Mouse (Mus musculus) A20 (cell line): ENCODE measurements at regions not wholly inside any gene's neighbourhood (a gene's known extent, or its start where the extent isn't known, plus 50 kb on each side); places are given as distances from the start of the nearest gene placed in this dataset.
A peak's percentile ranks its signal among the peaks of the same experiment; 100 is the strongest.

Experiments used
- DNase-seq: peaks from one replicate; pipeline ENCODE4 v3.0.0-alpha.2; 2011; ENCODE audit warnings: low read depth, low spot score

DNA sequence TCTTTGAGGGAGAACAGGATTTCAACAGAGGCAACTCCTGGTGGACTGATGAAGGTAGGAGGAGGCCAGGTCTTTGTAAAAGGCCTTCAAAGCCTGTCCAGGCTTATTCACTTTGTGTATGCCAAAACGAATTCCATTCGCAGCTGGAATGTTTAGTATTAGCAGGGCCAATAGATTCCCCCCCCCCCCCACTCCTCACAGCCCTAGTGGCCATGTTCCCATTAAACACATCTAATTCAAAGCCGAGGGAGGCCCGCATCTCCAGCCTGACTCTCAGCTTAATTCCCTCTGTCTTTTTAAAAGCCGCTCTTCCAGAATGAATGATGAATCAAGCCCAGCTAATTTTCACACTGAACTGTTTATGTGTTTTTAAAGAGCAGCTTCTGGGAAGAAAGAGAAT is 205.5 kb downstream of the Etnk1 start:
- DNase-seq: no peak

GRCm38 (mm10) chr6:143373686-143374273 is 206.8 kb downstream of the Etnk1 start:
- DNase-seq: peak; percentile 10

DNA sequence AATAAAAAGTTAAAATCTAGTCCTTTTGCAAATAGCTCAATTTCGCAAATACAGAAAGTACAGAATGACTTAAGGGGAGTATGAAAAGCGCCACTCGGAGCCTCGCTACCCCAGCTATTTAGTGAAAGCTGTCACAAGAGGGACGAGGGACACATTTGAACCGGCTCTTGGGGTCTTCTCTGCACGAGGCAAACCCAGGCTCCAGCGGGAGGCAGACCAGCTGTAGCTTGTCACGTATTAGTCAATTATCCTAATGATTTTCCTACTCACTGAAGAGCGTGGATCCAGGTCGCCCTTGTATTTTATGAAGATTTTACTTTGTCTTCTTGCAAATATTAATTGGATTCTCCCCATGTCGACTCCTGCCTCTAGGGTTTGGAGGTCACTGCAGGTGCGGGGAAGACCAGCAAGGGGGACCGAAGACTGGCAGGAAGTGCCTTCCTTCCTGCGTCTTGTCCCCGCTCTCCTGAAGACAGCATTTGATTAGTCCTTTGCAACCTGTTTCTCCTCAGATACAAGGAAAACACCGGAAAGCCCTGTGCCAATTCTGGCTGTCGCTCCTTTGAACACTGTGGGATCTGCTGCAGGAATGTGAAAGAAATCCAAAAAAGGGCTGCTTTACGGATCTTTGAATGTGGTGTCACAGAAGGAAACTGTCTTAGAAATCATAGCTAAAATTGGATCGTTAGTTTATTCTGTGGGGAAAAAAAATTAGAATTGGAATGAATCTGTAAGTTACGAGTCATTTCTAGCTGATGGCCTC is 209.1 kb downstream of the Etnk1 start:
- no peak for DNase-seq

GRCm38 (mm10) chr6:143377121-143377520 is 210.1 kb downstream of the Etnk1 start:
- no peak for DNase-seq

DNA sequence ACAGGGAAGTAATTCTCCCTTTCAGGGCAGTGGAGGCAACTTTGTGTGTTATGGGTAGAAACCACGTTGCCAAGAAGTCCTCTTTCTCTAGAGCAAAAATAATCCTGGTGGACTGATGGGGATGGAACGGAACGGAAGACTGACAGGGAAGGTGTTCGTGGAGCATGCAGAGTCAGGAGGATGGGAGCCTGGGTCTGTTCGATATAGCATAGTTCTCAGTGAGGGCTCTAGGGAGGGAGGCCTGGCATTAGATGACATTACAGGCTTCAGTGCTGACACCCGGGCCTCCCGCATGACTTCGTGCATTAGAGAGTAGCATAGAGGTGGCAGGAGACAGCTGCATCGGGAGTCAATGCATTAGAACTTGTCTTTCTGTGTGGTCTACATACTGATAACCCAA is 211.1 kb downstream of the Etnk1 start:
- DNase-seq: no peak

GRCm38 (mm10) chr6:143380490-143380889 is 213.5 kb downstream of the Etnk1 start:
- no peak for DNase-seq

DNA sequence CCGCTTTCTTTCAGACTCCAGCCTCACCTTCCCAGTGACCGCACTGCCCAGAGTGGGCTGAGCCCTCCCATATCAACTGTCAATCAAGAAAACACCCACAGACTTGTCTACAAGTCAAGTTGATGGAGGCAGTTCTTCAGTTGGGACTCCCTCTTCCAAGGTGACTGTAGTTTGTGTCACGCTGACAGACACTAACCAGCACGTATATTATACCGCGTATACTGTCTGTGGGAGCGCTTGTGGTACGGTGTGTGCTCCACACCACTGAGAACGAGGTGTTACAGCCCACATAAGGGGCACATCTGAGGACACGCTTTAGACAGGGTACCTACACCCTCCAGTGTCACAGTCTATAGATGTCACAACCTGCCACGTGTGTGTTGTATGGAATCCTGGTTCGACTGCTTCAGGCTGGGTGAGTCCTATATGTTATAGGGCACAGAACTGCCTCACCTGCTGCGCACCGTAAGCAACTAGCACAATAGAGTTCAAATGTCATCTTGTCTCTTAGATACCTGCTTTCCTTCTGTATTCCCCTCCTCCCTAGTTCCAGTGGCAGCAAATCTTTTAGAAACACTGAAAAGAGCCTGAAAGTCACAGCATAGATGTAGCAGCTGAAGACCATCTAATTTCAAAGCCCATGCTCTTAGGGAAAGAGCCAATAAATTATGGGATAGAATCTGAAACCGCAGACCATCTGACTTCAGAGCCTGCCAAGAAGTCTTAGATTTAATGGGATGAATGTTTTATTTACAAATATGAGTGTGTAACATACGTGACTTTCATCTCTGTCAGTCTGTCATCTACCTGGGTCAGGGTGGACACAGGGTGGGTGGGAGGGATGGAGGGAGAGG is 219.8 kb downstream of the Etnk1 start:
- no peak for DNase-seq

DNA sequence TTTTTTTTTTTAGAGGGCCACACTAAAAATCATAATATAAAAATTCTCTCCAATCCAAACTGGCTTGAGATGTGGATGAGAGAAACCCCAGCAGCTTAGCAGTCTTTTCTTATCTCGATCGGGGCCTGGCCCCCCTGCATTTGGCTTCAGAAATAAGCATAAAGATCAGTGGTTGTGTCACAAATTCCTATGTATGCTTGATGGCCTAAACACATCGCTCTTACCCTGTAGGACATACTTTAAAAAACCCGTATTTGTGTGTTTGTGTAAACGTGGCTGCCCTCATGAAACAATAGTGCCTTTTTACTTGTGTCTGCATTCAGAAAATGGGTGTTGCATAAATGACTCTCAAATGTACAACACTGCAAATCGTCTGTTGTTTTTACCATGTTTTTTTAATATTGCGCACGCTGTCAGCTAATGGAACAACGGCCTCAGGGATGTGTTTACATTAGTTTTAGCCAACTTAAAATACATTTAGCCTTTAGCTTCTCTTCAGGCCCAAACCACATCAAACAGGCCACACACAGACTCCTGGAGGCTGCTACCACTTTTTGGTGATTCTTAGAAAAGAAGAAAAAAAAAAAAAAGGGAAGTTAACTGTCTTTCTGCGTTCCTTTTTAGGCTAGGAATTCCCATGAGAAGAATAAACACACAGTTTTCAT is 226.7 kb downstream of the Etnk1 start:
- DNase-seq: no peak

DNA sequence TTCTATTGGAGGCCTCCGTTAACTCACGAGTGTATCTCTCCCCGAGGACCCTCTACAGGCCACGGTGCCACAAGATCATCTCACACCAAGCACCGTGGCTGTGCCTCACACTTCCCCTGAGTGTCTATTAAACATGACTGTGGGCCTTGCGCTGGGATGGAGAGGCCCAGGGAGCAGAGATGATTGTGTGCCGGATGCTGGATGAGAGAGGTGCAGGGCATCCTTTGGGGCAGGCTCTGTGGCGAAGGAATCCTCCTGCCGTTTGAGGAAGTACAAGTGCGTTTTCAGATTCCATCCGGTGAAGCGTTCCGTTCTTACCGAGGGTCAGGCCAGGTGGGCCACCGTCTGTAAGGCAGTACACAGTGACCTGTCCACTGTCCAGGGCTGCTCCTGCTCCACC is 227.4 kb downstream of the Etnk1 start:
- no peak for DNase-seq

- no peak for DNase-seq
These were observed 234.4 kb downstream of the Etnk1 start for GRCm38 (mm10) chr6:143401436-143401835.

GRCm38 (mm10) chr6:143401921-143402320 is 234.9 kb downstream of the Etnk1 start:
- DNase-seq: no peak

DNA sequence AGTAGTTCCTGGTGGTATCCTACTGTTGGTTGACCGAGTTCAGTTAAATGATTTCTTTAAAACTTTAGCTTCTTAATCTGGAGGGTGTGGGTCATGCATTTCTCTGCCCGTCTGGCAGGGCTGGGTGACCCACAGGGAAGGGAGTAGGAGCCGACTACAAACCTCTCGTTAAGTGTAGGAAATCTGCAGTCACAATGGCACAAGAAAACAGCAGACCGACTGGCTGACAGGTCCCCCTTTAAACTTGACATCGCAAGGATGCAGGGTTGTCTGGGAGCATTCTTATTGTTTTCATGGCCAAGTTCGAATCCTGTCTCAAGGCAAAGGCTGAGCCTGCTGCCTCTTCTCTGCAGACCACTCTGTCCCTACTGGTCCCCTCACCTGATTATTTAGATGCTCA is 235.7 kb downstream of the Etnk1 start:
- no peak for DNase-seq

GRCm38 (mm10) chr6:143404521-143404920 is 237.5 kb downstream of the Etnk1 start:
- no peak for DNase-seq

- no peak for DNase-seq
These were observed 245.0 kb downstream of the Etnk1 start for GRCm38 (mm10) chr6:143412056-143412455.

DNA sequence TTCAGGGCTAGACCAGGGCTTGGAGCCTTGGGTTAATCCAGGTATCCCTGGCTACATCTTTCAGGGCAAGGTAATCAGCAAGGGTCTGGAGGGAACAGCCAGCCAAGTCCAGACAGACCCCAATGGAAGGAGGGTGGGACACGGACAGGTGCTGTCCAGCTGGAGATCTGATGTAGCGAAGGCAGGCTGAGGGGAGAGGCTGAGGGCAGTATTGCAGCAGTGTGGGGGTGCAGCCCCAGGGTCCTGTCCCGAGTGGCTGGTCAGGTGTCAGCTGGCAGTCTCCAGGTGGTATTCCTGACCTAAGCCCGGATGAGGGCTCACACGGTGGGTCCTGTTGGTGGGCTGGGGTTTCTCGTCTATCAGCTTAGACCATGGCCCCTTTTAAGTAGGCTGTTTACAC is 245.7 kb downstream of the Etnk1 start:
- no peak for DNase-seq

- no peak for DNase-seq
These were observed 247.8 kb downstream of the Etnk1 start for GRCm38 (mm10) chr6:143414590-143415382.

DNA sequence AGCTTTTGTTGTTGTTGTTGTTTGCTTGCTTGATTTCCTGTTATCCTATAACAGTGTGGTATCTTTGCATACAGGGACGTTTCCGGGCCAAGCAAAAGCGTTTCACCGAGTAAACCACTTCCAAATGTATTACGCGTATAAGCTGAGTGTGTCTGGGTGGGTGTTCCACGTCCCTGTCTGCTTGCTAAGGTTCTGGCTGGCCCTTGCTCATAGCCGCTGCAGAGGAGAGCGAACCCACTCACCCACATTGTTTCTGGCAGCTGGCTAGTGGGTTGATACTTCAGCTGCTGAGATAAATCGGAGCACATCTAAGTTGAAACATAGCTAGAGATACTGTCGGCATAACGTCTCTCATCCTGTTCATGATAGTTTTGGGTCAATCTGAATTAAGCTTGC is 248.4 kb downstream of the Etnk1 start:
- DNase-seq: no peak

GRCm38 (mm10) chr6:143419872-143420271 is 252.9 kb downstream of the Etnk1 start:
- no peak for DNase-seq

DNA sequence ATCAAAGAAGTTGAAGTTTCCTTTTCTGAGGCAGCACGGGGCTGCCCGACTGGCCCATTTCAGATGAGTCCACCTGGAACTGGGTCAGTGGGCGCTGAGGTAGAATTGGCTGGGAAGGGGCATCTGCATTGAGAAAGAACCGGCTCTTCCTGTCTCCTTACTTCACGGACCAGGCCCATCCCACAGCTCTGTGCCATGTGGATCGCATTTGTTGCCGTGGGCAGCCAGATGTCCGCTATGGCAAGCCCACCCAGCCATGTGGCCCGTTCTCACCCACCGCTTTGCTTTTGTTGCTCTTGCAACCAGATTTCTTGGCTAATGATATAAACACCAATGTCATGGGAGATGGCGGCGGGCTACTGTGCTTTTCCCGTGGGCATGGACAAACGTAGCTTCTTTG is 256.0 kb downstream of the Etnk1 start:
- no peak for DNase-seq

DNA sequence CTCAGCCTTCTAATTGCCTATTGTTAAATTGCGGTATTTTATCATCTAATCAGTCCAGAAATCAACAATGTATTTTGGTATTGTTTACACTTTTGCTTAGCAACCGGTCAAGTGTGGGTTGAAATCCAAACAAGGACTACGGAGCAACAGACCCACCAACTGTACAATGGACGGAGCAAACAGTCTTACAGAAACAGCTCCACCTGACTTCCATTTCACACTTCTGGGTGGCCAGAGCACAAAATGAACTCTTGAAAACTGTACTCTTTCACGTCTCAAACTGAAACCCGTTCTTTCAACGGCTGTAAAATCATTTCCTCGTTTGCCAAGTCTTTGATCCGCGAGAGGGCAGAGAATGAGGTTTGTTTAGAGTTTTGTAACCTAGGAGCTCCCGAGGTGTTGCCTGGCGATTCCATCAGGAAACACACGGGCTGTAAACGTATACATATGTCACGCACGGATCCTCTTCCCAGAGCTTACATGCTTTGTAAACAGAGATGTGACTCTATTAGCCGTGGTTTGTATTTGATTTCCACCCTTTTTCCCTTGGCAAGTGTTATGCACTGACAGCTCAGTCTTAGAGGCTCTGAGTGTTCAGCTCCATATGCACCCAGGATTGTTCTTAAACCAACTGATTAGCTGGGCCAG is 258.3 kb downstream of the Etnk1 start:
- no peak for DNase-seq
